Mouse (Mus musculus): Measurements from ENCODE around the gene Sim1. TPM values are rescaled to one million over a fixed set of nuclear protein-coding genes. Genes with fewer than 3 reads are reported as not detected.

Sim1 gene
- total and polyA plus RNA-seq, 2 experiments from 2014 or later: 0.09 to 0.52 TPM

DNA sequence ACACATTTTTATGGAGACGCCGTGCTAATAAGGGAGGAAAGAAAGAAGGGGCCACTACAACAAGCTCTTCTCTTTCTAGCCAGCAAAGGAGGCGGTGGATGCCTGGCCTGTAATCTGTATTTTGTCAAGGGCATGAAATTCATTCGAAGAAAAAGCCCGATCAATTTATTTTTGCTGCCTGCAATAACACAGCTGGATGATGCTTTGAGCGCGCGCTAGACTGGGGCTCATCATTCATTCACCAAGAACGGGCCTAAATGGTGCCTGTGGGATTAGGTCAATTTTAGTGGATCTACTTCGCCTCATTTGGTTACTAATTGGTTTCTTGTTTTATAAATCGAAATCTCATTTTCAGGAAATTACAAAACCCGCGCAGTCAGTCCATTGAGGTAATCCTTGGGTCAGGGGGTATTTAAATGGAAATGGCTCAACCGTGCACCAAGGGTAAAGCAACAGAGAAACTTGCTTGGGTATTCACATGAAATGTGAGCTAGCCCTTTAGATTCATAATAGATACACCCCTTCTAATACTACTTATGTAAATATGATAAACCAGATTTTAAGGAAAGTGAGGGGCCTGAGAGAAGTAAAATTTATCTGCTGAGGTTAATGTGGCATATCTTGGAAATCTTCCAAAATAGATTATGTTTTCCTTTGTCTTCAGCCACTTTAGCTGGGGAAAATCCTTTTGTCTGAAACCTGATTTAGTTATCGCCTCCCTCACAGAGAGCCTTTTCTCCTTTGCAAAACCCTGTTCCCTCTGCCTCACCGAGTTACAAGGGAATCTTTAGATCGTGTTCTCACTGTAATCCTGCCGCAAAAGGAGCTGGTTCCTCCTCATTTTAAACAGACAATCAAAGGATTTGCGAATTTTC lies 7.3 kb downstream of the Sim1 start:
- DNase-seq (ENCODE audit: low spot score) (no peak), ATAC-seq (no peak)
- H3K27ac ChIP-seq: no peak overlapping the region
- no peak overlapping the region for H3K4me2 ChIP-seq (ENCODE audit: low read depth, low read length)
- no peaks in the 10 kb centered on the region for H3K4me1 ChIP-seq (ENCODE audit: insufficient read depth, low read length)
- peaks cover 79% of the 10 kb centered on the region for H3K27me3 ChIP-seq (ENCODE audit: insufficient read depth, low read length)
- no peak for TF ChIP-seq CTCF (IDR thresholded peaks at IDR 0.05; ENCODE audit: low read depth)
- H3K36me3 ChIP-seq (ENCODE audit: insufficient read depth, low read length): no peaks in the 10 kb centered on the region
- H3K9ac ChIP-seq (replicated peaks; ENCODE audit: low read length): no peak overlapping the region
- H3K9me3 ChIP-seq (ENCODE audit: low read length): no peaks in the 10 kb centered on the region
- WGBS: 2% methylated on average over 19 of the region's 19 CpGs
- H3K4me3 ChIP-seq (ENCODE audit: low read length): no peak overlapping the region

GRCm38 (mm10) chr10:50902741-50903715 lies 8.5 kb downstream of the Sim1 start:
- Histone ChIP-seq H3K27ac (no peak overlapping the region), H3K9me3 (ENCODE audit: low read length) (no peaks in the 10 kb centered on the region), H3K4me2 (ENCODE audit: low read depth, low read length) (no peak overlapping the region), H3K27me3 (ENCODE audit: insufficient read depth, low read length) (peaks cover 79% of the 10 kb centered on the region), H3K36me3 (ENCODE audit: insufficient read depth, low read length) (no peaks in the 10 kb centered on the region), H3K4me1 (ENCODE audit: insufficient read depth, low read length) (no peaks in the 10 kb centered on the region), H3K9ac (replicated peaks; ENCODE audit: low read length) (no peak overlapping the region), H3K4me3 (ENCODE audit: low read length) (no peak overlapping the region)
- under 1% methylated on average over 43 of the region's 43 CpGs for WGBS
- DNase-seq (ENCODE audit: low spot score) (no peak), ATAC-seq (0 out of 2 replicates have a peak, but pooled peaks have one; percentile 33)
- no peak for TF ChIP-seq CTCF (IDR thresholded peaks at IDR 0.05; ENCODE audit: low read depth)

GRCm38 (mm10) chr10:50903846-50904763 lies 9.6 kb downstream of the Sim1 start:
- H3K4me2 ChIP-seq (ENCODE audit: low read depth, low read length): no peak overlapping the region
- peaks cover 80% of the 10 kb centered on the region for H3K27me3 ChIP-seq (ENCODE audit: insufficient read depth, low read length)
- ATAC-seq: no peak
- no peak overlapping the region for H3K27ac ChIP-seq
- H3K4me1 ChIP-seq (ENCODE audit: insufficient read depth, low read length): no peaks in the 10 kb centered on the region
- 4% methylated on average over 26 of the region's 26 CpGs for WGBS
- no peak overlapping the region for H3K9ac ChIP-seq (replicated peaks; ENCODE audit: low read length)
- no peaks in the 10 kb centered on the region for H3K9me3 ChIP-seq (ENCODE audit: low read length)
- no peak overlapping the region for H3K4me3 ChIP-seq (ENCODE audit: low read length)
- H3K36me3 ChIP-seq (ENCODE audit: insufficient read depth, low read length): no peaks in the 10 kb centered on the region
- DNase-seq (ENCODE audit: low spot score): no peak
- TF ChIP-seq CTCF (IDR thresholded peaks at IDR 0.05; ENCODE audit: low read depth): no peak

- Histone ChIP-seq H3K27me3 (ENCODE audit: insufficient read depth, low read length) (peaks cover 89% of the 10 kb centered on the region), H3K9me3 (ENCODE audit: low read length) (no peaks in the 10 kb centered on the region), H3K4me2 (ENCODE audit: low read depth, low read length) (no peak overlapping the region), H3K4me1 (ENCODE audit: insufficient read depth, low read length) (no peaks in the 10 kb centered on the region), H3K9ac (replicated peaks; ENCODE audit: low read length) (no peak overlapping the region), H3K27ac (no peak overlapping the region), H3K36me3 (ENCODE audit: insufficient read depth, low read length) (no peaks in the 10 kb centered on the region), H3K4me3 (ENCODE audit: low read length) (no peak overlapping the region)
- no peak for DNase-seq (ENCODE audit: low spot score)
- no peak for TF ChIP-seq CTCF (IDR thresholded peaks at IDR 0.05; ENCODE audit: low read depth)
- 6% methylated on average over 29 of the region's 29 CpGs for WGBS
- ATAC-seq: 0 out of 2 replicates have a peak, but pooled peaks have one; percentile 4
Measured at GRCm38 (mm10) chr10:50904764-50905701, 10.5 kb downstream of the Sim1 start.

DNA sequence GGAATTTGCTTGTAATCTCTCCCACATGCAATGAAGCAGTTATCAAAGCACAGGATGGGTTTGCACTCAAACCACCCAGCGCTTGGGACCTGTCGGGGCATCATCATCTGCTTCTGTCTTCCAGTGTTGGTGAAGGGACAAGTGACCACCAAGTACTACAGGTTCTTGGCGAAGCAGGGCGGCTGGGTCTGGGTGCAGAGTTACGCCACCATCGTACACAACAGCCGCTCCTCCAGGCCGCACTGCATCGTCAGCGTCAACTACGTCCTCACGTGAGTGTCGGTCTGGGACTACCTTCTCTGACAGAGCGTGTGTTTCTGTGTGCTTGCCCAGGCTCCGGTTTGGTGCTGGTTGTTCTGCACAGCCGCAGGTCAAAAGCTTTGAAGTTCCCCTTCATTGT lies 15.8 kb downstream of the Sim1 start:
- peak overlapping the region; percentile 33 for H3K4me2 ChIP-seq (ENCODE audit: low read depth, low read length)
- H3K4me1 ChIP-seq (ENCODE audit: insufficient read depth, low read length): no peaks in the 10 kb centered on the region; the same call in 1 of the 2 replicates
- ATAC-seq (peak; percentile 56), DNase-seq (ENCODE audit: low spot score) (no peak)
- no peaks in the 10 kb centered on the region for H3K36me3 ChIP-seq (ENCODE audit: insufficient read depth, low read length)
- H3K4me3 ChIP-seq (ENCODE audit: low read length): peak overlapping the region; percentile 10; the same call in 1 of the 2 replicates
- no peaks in the 10 kb centered on the region; the same call in 1 of the 2 replicates for H3K9me3 ChIP-seq (ENCODE audit: low read length)
- no peak overlapping the region for H3K9ac ChIP-seq (replicated peaks; ENCODE audit: low read length)
- peaks cover 74% of the 10 kb centered on the region for H3K27me3 ChIP-seq (ENCODE audit: insufficient read depth, low read length)
- 2% methylated on average over 16 of the region's 16 CpGs for WGBS
- no peak overlapping the region for H3K27ac ChIP-seq
- TF ChIP-seq CTCF (IDR thresholded peaks at IDR 0.05; ENCODE audit: low read depth): no peak

All from hindbrain, postnatal 0 days (tissue).